Mouse (Mus musculus): ENCODE results near the gene Zfp799.

Zfp799 gene

GRCm38 (mm10) chr17:32787436-32788093 lies 42.5 kb downstream of the Zfp799 start:
- CTCF ChIA-PET, result no interaction called here

- CTCF ChIA-PET, result no interaction called here
These were observed 43.1 kb downstream of the Zfp799 start for GRCm38 (mm10) chr17:32786944-32787343.

GRCm38 (mm10) chr17:32785656-32786055 lies 44.4 kb downstream of the Zfp799 start:
- CTCF ChIA-PET, result no interaction called here

- CTCF ChIA-PET, result no interaction called here
These were observed 52.5 kb downstream of the Zfp799 start for GRCm38 (mm10) chr17:32777564-32777963.

- CTCF ChIA-PET, result no interaction called here
These were observed 58.8 kb downstream of the Zfp799 start for GRCm38 (mm10) chr17:32771213-32771612.

GRCm38 (mm10) chr17:32766422-32766821 lies 63.6 kb downstream of the Zfp799 start:
- CTCF ChIA-PET, result no interaction called here

All from spleen, embryonic (tissue).